Mouse (Mus musculus): Measurements from ENCODE around the gene Prss22. TPM values are rescaled to one million over a fixed set of nuclear protein-coding genes. Genes with fewer than 3 reads are reported as not detected.
A peak's percentile ranks its signal among the peaks of the same experiment; 100 is the strongest.
"Not testable (repeated sequence)": the region's sequence is repeated elsewhere in the genome, so short reads cannot be mapped to it uniquely, and the experiment has no call there.

Prss22 gene
- polyA plus RNA-seq, 1 experiment from 2014 or later, result 0.57 TPM

- ATAC-seq, result no peak
- Histone ChIP-seq H3K9me3 (ENCODE audit: low read length) (no peaks in the 10 kb centered on the region), H3K27ac (ENCODE audit: low read length) (no peak overlapping the region), H3K27me3 (replicated peaks; ENCODE audit: insufficient read depth, low read length) (no peaks in the 10 kb centered on the region), H3K36me3 (ENCODE audit: insufficient read depth, low read length) (no peaks in the 10 kb centered on the region), H3K4me3 (ENCODE audit: low read depth, low read length) (no peak overlapping the region), H3K4me1 (ENCODE audit: insufficient read depth, low read depth, low read length) (no peaks in the 10 kb centered on the region), H3K4me2 (replicated peaks; ENCODE audit: low read depth, low read length) (no peak overlapping the region), H3K9ac (replicated peaks; ENCODE audit: low read depth) (no peak overlapping the region)
- TF ChIP-seq CTCF (IDR thresholded peaks at IDR 0.05) (no peak), EP300 (IDR thresholded peaks at IDR 0.05) (no peak)
- DNase-seq (ENCODE audit: low spot score), result no peak
- 71% methylated on average over 4 of the region's 4 CpGs for WGBS
These were observed 36.3 kb downstream of the Prss22 start for GRCm38 (mm10) chr17:23961573-23962122.

GRCm38 (mm10) chr17:23960084-23960738, 37.7 kb downstream of the Prss22 start:
- Histone ChIP-seq H3K4me2 (replicated peaks; ENCODE audit: low read depth, low read length) (no peak overlapping the region), H3K9me3 (ENCODE audit: low read length) (no peaks in the 10 kb centered on the region), H3K4me3 (ENCODE audit: low read depth, low read length) (no peak overlapping the region), H3K27ac (ENCODE audit: low read length) (no peak overlapping the region), H3K36me3 (ENCODE audit: insufficient read depth, low read length) (no peaks in the 10 kb centered on the region), H3K4me1 (ENCODE audit: insufficient read depth, low read depth, low read length) (no peaks in the 10 kb centered on the region), H3K9ac (replicated peaks; ENCODE audit: low read depth) (no peak overlapping the region), H3K27me3 (replicated peaks; ENCODE audit: insufficient read depth, low read length) (no peaks in the 10 kb centered on the region)
- DNase-seq (ENCODE audit: low spot score) (peak; percentile 86), ATAC-seq (peak; percentile 83)
- TF ChIP-seq CTCF (IDR thresholded peaks at IDR 0.05), result peak; percentile 100
- no peak for TF ChIP-seq EP300 (IDR thresholded peaks at IDR 0.05)
- 35% methylated on average over 3 of the region's 3 CpGs for WGBS

DNA sequence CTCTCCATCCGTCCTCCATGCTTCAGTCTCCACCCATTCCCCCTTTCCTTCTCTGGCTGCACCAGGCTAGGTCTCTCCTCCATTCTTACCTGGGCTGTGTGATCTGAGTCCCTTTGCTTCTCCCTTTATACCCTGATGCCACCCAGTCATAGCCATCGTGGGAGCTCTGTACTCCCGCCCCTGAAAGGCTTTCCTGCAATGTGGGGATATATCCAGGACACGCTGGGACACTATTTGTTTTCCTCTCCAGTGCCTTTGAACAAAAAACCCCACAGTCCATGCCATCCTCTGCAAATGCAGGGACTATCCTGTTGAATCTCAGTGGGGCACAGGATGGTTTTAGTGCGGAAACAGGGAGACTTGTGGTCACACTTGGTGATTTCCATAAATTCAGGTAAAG, 42.7 kb downstream of the Prss22 start, which contains the start of gene Sbpl:
Gene Sbpl (minus strand): TSS at position 101 of the 400 bp plus-strand sequence.
- WGBS, result 76% methylated on average over 5 of the region's 5 CpGs
- Histone ChIP-seq H3K9me3 (ENCODE audit: low read length) (no peaks in the 10 kb centered on the region), H3K27ac (ENCODE audit: low read length) (no peak within 1 kb of the TSS), H3K36me3 (ENCODE audit: insufficient read depth, low read length) (no peaks in the 10 kb centered on the region), H3K9ac (replicated peaks; ENCODE audit: low read depth) (no peak within 1 kb of the TSS), H3K4me1 (ENCODE audit: insufficient read depth, low read depth, low read length) (no peaks in the 10 kb centered on the region), H3K4me3 (ENCODE audit: low read depth, low read length) (no peak within 1 kb of the TSS), H3K27me3 (replicated peaks; ENCODE audit: insufficient read depth, low read length) (no peaks in the 10 kb centered on the region), H3K4me2 (replicated peaks; ENCODE audit: low read depth, low read length) (no peak within 1 kb of the TSS)
- ATAC-seq (no peak), DNase-seq (ENCODE audit: low spot score) (no peak)
- TF ChIP-seq CTCF (IDR thresholded peaks at IDR 0.05) (no peak), EP300 (IDR thresholded peaks at IDR 0.05) (no peak)

GRCm38 (mm10) chr17:23950828-23951227, 47.1 kb downstream of the Prss22 start:
- H3K4me2 ChIP-seq (replicated peaks; ENCODE audit: low read depth, low read length); H3K36me3 ChIP-seq (ENCODE audit: insufficient read depth, low read length); DNase-seq (ENCODE audit: low spot score); H3K4me3 ChIP-seq (ENCODE audit: low read depth, low read length); H3K27me3 ChIP-seq (replicated peaks; ENCODE audit: insufficient read depth, low read length); H3K9me3 ChIP-seq (ENCODE audit: low read length); H3K4me1 ChIP-seq (ENCODE audit: insufficient read depth, low read depth, low read length); ATAC-seq; H3K27ac ChIP-seq (ENCODE audit: low read length); H3K9ac ChIP-seq (replicated peaks; ENCODE audit: low read depth): not testable (repeated sequence)
- 63% methylated on average over 4 of the region's 4 CpGs for WGBS

DNA sequence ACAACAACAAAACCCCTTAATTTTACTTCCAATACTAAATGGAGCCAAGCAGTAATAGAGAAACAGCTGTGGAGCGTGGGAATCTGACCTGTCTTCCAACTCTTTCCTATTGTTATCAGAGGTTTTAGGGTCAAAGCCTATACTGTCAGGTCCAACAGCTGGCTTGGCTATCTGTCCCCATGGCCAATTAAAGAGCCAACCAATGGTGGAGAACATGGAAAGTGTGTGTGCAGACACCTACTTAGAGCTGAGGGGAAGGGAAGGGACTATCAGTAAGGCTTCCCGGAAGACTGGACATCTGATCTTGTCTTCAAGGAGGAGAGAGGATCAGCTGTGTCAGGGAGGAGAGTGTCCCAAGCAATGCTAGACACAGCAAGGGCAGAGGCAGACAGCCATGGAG, 48.8 kb downstream of the Prss22 start:
- no peak overlapping the region for H3K4me2 ChIP-seq (replicated peaks; ENCODE audit: low read depth, low read length)
- H3K36me3 ChIP-seq (ENCODE audit: insufficient read depth, low read length), result no peaks in the 10 kb centered on the region
- no peak overlapping the region for H3K4me3 ChIP-seq (ENCODE audit: low read depth, low read length)
- H3K4me1 ChIP-seq (ENCODE audit: insufficient read depth, low read depth, low read length), result no peaks in the 10 kb centered on the region
- H3K9ac ChIP-seq (replicated peaks; ENCODE audit: low read depth), result no peak overlapping the region
- H3K27me3 ChIP-seq (replicated peaks; ENCODE audit: insufficient read depth, low read length), result no peaks in the 10 kb centered on the region
- no peak overlapping the region for H3K27ac ChIP-seq (ENCODE audit: low read length)
- no peak for TF ChIP-seq CTCF (IDR thresholded peaks at IDR 0.05)
- no peak for TF ChIP-seq EP300 (IDR thresholded peaks at IDR 0.05)
- no peak for ATAC-seq
- WGBS, result 79% methylated on average over 2 of the region's 2 CpGs
- no peaks in the 10 kb centered on the region for H3K9me3 ChIP-seq (ENCODE audit: low read length)
- no peak for DNase-seq (ENCODE audit: low spot score)

- WGBS, result 71% methylated on average over 4 of the region's 4 CpGs
- not testable (repeated sequence) for ATAC-seq; H3K4me2 ChIP-seq (replicated peaks; ENCODE audit: low read depth, low read length); H3K36me3 ChIP-seq (ENCODE audit: insufficient read depth, low read length); DNase-seq (ENCODE audit: low spot score); H3K4me3 ChIP-seq (ENCODE audit: low read depth, low read length); H3K27me3 ChIP-seq (replicated peaks; ENCODE audit: insufficient read depth, low read length); H3K27ac ChIP-seq (ENCODE audit: low read length); H3K9ac ChIP-seq (replicated peaks; ENCODE audit: low read depth); H3K4me1 ChIP-seq (ENCODE audit: insufficient read depth, low read depth, low read length); H3K9me3 ChIP-seq (ENCODE audit: low read length)
These were observed 50.4 kb downstream of the Prss22 start for GRCm38 (mm10) chr17:23947486-23947885.

Small RNA genes lying within 50 kb of the gene (microRNA-seq; reads per million reads assigned to microRNA genes)
- not detected for gene Gm27700

Other genes starting within 250 kb of the Prss22 start
- gene Flywch1, start 226.5 kb downstream of the Prss22 start, polyA plus RNA-seq (2015; fragmentation: Nextera tagmentation; extraction: Ambion mirVana), result 43.1 and 43.5 TPM in 2 replicates
- 14.7 and 18.6 TPM in 2 replicates for gene Flywch2, start 212.0 kb downstream of the Prss22 start, polyA plus RNA-seq (2015; fragmentation: Nextera tagmentation; extraction: Ambion mirVana)
- gene Srrm2, start 207.6 kb downstream of the Prss22 start, polyA plus RNA-seq (2015; fragmentation: Nextera tagmentation; extraction: Ambion mirVana), result 284 and 354 TPM in 2 replicates
- gene Elob, start 169.0 kb downstream of the Prss22 start, polyA plus RNA-seq (2015; fragmentation: Nextera tagmentation; extraction: Ambion mirVana), result 803 and 893 TPM in 2 replicates
- gene Prss33, start 162.0 kb downstream of the Prss22 start, polyA plus RNA-seq (2015; fragmentation: Nextera tagmentation; extraction: Ambion mirVana), result not detected in 2 replicates
- not detected in 2 replicates for gene Prss32, start 154.2 kb downstream of the Prss22 start, polyA plus RNA-seq (2015; fragmentation: Nextera tagmentation; extraction: Ambion mirVana)
- gene Prss41, start 153.9 kb downstream of the Prss22 start, polyA plus RNA-seq (2015; fragmentation: Nextera tagmentation; extraction: Ambion mirVana), result 0.40 and 0.63 TPM in 2 replicates
- gene Prss21, start 130.0 kb downstream of the Prss22 start, polyA plus RNA-seq (2015; fragmentation: Nextera tagmentation; extraction: Ambion mirVana), result not detected in 2 replicates
- gene Dcpp1, start 117.2 kb downstream of the Prss22 start, polyA plus RNA-seq (2015; fragmentation: Nextera tagmentation; extraction: Ambion mirVana), result 0.25 TPM in 1 of 2 replicates, not detected in the other
- not detected in 2 replicates for gene Dcpp2, start 117.2 kb downstream of the Prss22 start, polyA plus RNA-seq (2015; fragmentation: Nextera tagmentation; extraction: Ambion mirVana)
- gene Dcpp3, start 80.6 kb downstream of the Prss22 start, polyA plus RNA-seq (2015; fragmentation: Nextera tagmentation; extraction: Ambion mirVana), result 0.35 and 0.64 TPM in 2 replicates
- gene Sbp, start 56.4 kb downstream of the Prss22 start, polyA plus RNA-seq (2015; fragmentation: Nextera tagmentation; extraction: Ambion mirVana), result not detected in 2 replicates
- gene Sbpl, start 42.8 kb downstream of the Prss22 start, polyA plus RNA-seq (2015; fragmentation: Nextera tagmentation; extraction: Ambion mirVana), result not detected in 2 replicates
- 0.18 and 0.47 TPM in 2 replicates for gene Prss30, start 17.5 kb downstream of the Prss22 start, polyA plus RNA-seq (2015; fragmentation: Nextera tagmentation; extraction: Ambion mirVana)
- gene Prss27, start 40.0 kb upstream of the Prss22 start, polyA plus RNA-seq (2015; fragmentation: Nextera tagmentation; extraction: Ambion mirVana), result 0.18 TPM in 2 replicates
- 34.3 and 36.9 TPM in 2 replicates for gene Kctd5, start 75.4 kb upstream of the Prss22 start, polyA plus RNA-seq (2015; fragmentation: Nextera tagmentation; extraction: Ambion mirVana)
- gene Pdpk1, start 152.8 kb upstream of the Prss22 start, polyA plus RNA-seq (2015; fragmentation: Nextera tagmentation; extraction: Ambion mirVana), result 26.4 and 32.3 TPM in 2 replicates
- gene Amdhd2, start 165.7 kb upstream of the Prss22 start, polyA plus RNA-seq (2015; fragmentation: Nextera tagmentation; extraction: Ambion mirVana), result 44.1 and 44.2 TPM in 2 replicates
- 566 and 620 TPM in 2 replicates for gene Atp6v0c, start 171.6 kb upstream of the Prss22 start, polyA plus RNA-seq (2015; fragmentation: Nextera tagmentation; extraction: Ambion mirVana)
- 1.8 and 1.9 TPM in 2 replicates for gene Tbc1d24, start 207.5 kb upstream of the Prss22 start, polyA plus RNA-seq (2015; fragmentation: Nextera tagmentation; extraction: Ambion mirVana)
- gene Ntn3, start 211.4 kb upstream of the Prss22 start, polyA plus RNA-seq (2015; fragmentation: Nextera tagmentation; extraction: Ambion mirVana), result 2.3 and 2.5 TPM in 2 replicates
- 5.3 and 6.3 TPM in 2 replicates for gene Tedc2, start 222.8 kb upstream of the Prss22 start, polyA plus RNA-seq (2015; fragmentation: Nextera tagmentation; extraction: Ambion mirVana)

All from lung, postnatal 0 days (tissue).